Mouse (Mus musculus) small intestine, adult 2 months (tissue): Measurements from ENCODE around the gene Fgfrl1. TPM values are rescaled to one million over a fixed set of nuclear protein-coding genes. Genes with fewer than 3 reads are reported as not detected.
A peak's percentile ranks its signal among the peaks of the same experiment; 100 is the strongest.

Experiments used
- H3K27ac ChIP-seq: fragments of 200-500 bp; 2 replicates; pipeline ENCODE4 v1.5.1; 2012; ENCODE audit warnings: low read depth, low read length, control low read depth, inconsistent platforms; ENCODE audit not compliant: insufficient read depth
- H3K27me3 ChIP-seq: fragments of 200-500 bp; 2 replicates; pipeline ENCODE4 v1.6.1; 2012; ENCODE audit warnings: mild to moderate bottlenecking, moderate library complexity, low read length, inconsistent platforms; ENCODE audit not compliant: control insufficient read depth, insufficient read depth
- H3K36me3 ChIP-seq: fragments of 200-500 bp; 2 replicates; pipeline ENCODE4 v1.6.1; 2012; ENCODE audit warnings: mild to moderate bottlenecking, low read length, control low read depth, inconsistent platforms; ENCODE audit not compliant: control insufficient read depth, insufficient read depth
- H3K4me1 ChIP-seq: fragments of 200-500 bp; 2 replicates; pipeline ENCODE4 v1.6.1; 2012; ENCODE audit warnings: low read length, inconsistent platforms, mixed read lengths; ENCODE audit not compliant: control insufficient read depth, insufficient read depth, insufficient read length
- H3K4me3 ChIP-seq: fragments of 200-500 bp; 2 replicates; pipeline ENCODE4 v1.5.1; 2012; ENCODE audit warnings: low read depth, mild to moderate bottlenecking, control low read depth, inconsistent platforms, low read length, moderate library complexity
- CTCF ChIP-seq: fragments of 200-500 bp; IDR thresholded peaks from 2 replicates; pipeline ENCODE4 v1.5.1; 2012; ENCODE audit warnings: low read depth, mild to moderate bottlenecking, control low read depth, inconsistent platforms, low read length, moderate library complexity, mixed read lengths; ENCODE audit not compliant: insufficient replicate concordance, insufficient read length; ENCODE audit errors: extremely low read depth
- POLR2A ChIP-seq: fragments of 200-500 bp; IDR thresholded peaks from 2 replicates; pipeline ENCODE4 v1.6.1; 2012; ENCODE audit warnings: low read depth, mild to moderate bottlenecking, control low read depth, inconsistent platforms, low read length, moderate library complexity
- WGBS: fragments of 180-500 bp; shearing (Covaris S2); methylation state at CpG from one replicate; pipeline ENCODE4 v1.1.7; 2018; 5-methylcytosine and 5-hydroxymethylcytosine counted together
- polyA plus RNA-seq: library from polyadenylated mRNA; depleted of rRNA; stranded (reverse); fragments of >200 nt; gene quantifications from 2 replicates; pipeline ENCODE4 v1.2.3, GENCODE M21; 2012

The Fgfrl1 gene
- polyA plus RNA-seq, 1 experiment, result 34.1 TPM

DNA sequence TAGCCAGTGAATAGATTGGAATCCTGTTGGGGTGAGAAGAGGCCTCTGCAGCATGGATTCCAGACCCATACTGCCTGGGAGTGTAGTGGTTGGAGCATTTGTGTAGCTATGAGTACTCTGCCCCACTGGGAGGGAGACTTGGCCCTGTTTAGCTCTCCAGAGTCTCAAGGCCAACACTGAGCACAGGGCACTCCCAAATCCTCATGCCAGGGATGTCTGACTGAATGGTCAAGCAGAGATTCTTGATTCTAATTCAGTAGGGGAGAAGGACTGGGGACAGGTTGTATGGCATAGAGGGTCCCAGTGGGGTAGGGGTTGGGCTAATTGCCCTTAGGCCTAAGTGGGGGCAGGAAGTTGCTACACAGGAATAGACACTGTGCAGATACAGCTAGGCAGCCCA is 21.5 kb downstream of the Fgfrl1 start:
- Histone ChIP-seq H3K27me3 (no peaks in the 10 kb centered on the region), H3K4me3 (no peak overlapping the region), H3K27ac (no peak overlapping the region), H3K36me3 (no peaks in the 10 kb centered on the region), H3K4me1 (peaks cover 16% of the 10 kb centered on the region)
- TF ChIP-seq CTCF, result no peak
- TF ChIP-seq POLR2A, result no peak

DNA sequence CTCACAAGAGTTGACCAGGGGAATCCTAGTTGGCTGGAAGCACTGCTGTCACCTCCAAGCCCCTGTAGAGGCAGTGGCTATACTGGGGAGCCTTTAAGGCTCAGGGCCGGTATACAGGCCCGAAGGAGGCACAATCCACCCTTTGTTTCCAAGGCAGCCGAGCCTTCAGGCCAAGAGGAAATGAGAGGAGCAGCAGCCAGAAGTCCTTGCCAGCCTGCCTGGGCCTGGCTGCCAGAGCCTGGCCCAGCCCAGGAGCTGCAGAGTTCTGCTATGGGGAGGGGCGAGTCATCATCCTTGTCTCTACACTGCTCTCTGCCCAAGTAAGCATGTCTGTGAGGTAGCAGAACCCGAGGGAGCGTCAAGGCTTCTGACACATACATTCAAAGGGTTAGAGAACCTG is 22.0 kb downstream of the Fgfrl1 start:
- WGBS, result 23% methylated on average over 6 of the region's 6 CpGs
- no peak overlapping the region for H3K4me3 ChIP-seq
- TF ChIP-seq CTCF, result no peak
- TF ChIP-seq POLR2A, result no peak

DNA sequence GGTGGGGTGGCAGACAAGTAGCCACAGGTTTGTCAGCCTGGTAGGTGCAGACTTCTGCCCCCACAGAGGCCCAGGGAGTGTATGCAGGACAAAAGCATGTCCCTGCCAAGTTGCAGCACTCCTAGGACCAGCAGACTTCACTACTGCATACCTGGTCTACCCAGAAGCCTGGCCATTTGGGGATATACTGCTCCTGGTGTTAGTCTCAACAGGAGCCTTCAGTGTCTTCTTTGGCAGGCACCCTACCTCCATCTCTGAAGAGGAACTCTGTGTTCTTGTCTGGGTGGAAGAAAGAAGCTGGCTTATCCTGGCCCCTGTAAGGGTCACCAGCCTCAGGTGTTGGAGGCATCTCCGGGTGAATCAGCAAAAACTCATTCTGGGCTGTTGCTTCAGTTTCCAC is 23.8 kb downstream of the Fgfrl1 start:
- Histone ChIP-seq H3K27me3 (no peaks in the 10 kb centered on the region), H3K4me3 (no peak overlapping the region), H3K4me1 (peaks cover 8% of the 10 kb centered on the region), H3K36me3 (no peaks in the 10 kb centered on the region), H3K27ac (no peak overlapping the region)
- 73% methylated on average over 1 of the region's 1 CpGs for WGBS
- TF ChIP-seq POLR2A (no peak), CTCF (no peak)

More for the DNA sequence above, 22.0 kb downstream of the Fgfrl1 start:
- H3K27ac ChIP-seq, result no peak overlapping the region
- no peaks in the 10 kb centered on the region for H3K36me3 ChIP-seq
- peaks cover 12% of the 10 kb centered on the region for H3K4me1 ChIP-seq
- H3K27me3 ChIP-seq, result no peaks in the 10 kb centered on the region

DNA sequence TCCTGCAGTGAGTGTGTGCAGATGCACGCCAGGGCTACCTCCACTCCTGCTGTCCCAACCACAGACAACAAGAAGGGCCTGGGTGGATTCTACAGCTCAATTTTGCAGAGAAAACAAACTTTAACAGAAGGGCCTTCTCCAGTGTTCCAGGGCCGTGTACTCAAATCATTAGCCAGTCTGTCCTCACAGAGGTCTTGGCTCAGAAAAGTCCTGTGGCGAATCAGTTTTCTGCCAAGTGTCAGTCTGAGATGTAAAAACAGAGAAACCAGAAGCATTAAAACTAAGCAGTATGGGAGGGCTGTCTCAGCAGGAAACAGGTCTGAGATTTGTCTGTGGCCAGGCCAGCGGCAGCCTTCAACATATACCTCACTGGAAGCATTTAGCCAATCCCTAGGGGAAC is 25.9 kb downstream of the Fgfrl1 start:
- Histone ChIP-seq H3K4me3 (no peak overlapping the region), H3K4me1 (peaks cover 8% of the 10 kb centered on the region), H3K36me3 (no peaks in the 10 kb centered on the region), H3K27ac (no peak overlapping the region), H3K27me3 (no peaks in the 10 kb centered on the region)
- no peak for TF ChIP-seq CTCF
- no peak for TF ChIP-seq POLR2A
- 77% methylated on average over 4 of the region's 4 CpGs for WGBS

DNA sequence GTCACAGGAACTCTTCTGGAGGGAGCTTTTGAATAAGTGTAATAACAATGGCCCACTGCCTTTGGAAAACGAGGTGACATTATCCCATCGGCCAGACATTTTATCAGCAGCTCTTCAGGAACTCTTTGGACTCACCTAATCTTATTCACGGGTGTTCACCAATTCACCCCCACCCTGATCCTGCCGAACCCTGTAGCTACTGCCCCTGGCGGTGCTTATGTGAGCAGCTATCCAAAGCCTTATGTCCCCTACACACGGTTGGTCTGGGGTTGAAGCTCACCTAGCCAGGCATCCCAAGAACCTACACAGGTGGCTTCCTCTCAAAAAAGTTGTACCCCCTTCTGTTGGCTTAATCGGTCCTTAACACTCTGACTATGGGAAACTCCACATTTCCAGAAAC is 27.6 kb downstream of the Fgfrl1 start:
- WGBS, result 38% methylated on average over 7 of the region's 7 CpGs
- TF ChIP-seq CTCF, result no peak; the same call in 1 of the 2 replicates
- no peak for TF ChIP-seq POLR2A
- Histone ChIP-seq H3K36me3 (no peaks in the 10 kb centered on the region), H3K27me3 (no peaks in the 10 kb centered on the region), H3K27ac (no peak overlapping the region), H3K4me1 (no peaks in the 10 kb centered on the region), H3K4me3 (no peak overlapping the region)

DNA sequence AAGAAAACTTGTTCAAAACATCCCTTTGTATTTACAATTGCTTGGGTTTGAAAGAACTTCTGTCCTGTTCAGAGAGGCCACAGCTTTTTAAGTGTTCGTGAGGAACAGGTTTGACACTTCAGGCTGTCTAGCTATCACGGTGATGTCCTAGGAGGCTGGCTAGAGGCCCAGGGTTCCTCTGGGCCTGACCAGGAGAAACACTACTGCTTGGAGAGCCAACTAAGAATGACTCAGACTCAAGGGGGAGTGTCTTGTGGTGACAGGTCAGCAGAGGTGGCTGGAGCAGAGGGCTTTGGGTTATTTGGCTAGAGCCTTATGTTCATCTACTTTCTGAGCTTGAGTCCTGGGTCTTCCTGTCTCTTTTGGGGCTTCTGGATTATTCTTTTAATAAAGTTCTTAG is 31.8 kb downstream of the Fgfrl1 start:
- no peaks in the 10 kb centered on the region for H3K36me3 ChIP-seq
- TF ChIP-seq CTCF (no peak), POLR2A (no peak)
- WGBS, result 47% methylated on average over 2 of the region's 2 CpGs
- no peaks in the 10 kb centered on the region for H3K4me1 ChIP-seq
- no peak overlapping the region for H3K27ac ChIP-seq
- no peak overlapping the region for H3K4me3 ChIP-seq
- no peaks in the 10 kb centered on the region for H3K27me3 ChIP-seq

DNA sequence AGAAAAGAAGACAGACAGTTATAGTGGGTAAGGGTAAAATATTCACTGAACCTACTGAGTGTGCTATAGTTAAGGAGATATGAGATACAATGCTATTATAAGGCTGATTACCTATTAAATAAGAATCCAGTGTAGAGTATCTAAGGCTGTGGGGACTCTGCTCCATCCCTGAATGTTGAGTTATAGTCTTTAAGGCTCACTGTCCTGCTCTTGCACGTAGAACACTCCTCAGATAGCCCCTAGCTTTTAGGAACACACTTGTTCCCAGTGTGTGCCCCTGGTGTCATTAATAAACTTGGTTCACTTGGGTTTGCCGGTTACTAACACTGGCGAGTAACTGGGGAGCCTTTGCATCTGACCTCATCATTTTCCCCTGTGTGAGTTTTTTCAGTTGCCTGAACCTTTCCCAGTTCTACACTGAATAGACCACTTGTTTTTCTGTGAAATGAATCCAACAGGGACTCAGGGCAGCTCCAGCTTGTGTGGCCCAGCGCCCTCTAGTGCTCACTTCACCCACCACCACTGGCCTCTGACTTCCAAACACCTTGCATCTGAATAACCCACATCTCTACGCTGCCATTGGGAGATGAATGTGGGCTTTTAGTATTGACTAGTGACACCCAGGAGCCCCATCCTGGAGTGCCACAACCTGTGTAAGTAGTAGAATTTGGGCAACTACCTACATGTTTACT is 34.5 kb downstream of the Fgfrl1 start:
- Histone ChIP-seq H3K27ac (no peak overlapping the region), H3K4me1 (no peaks in the 10 kb centered on the region), H3K4me3 (no peak overlapping the region), H3K27me3 (no peaks in the 10 kb centered on the region), H3K36me3 (no peaks in the 10 kb centered on the region)
- TF ChIP-seq CTCF (peak; percentile 82), POLR2A (no peak)
- WGBS, result 12% methylated on average over 5 of the region's 5 CpGs
